In genomic region chr7:43489631-43490125, GRCm38 (mm10) we compare ENCODE assay signal across 8 mouse cellular contexts. TPM values are rescaled to one million over a fixed set of nuclear protein-coding genes. Genes with fewer than 3 reads are reported as not detected.
DNase-seq lines count a peak whose midpoint lies in the region; ATAC-seq and TF ChIP-seq lines count a peak whose summit lies in the region.

Gene Iglon5 (minus strand): TSS chr7:43490075.

- no peak within 1 kb of the TSS for H3K27ac ChIP-seq in heart, embryonic 12.5 days (ENCODE audit: poor library complexity, severe bottlenecking)
- H3K27ac ChIP-seq in brown adipose tissue, adult 24 weeks (replicated peaks; ENCODE audit: low read depth, low read length), result no peak within 1 kb of the TSS
- H3K27ac ChIP-seq in hindbrain, embryonic 10.5 days, result peak within 1 kb of the TSS; percentile 93
- H3K27ac ChIP-seq in liver, embryonic 11.5 days (ENCODE audit: low read depth, low read length), result no peak within 1 kb of the TSS

- no peak for TF ChIP-seq POLR2A in lung, adult 2 months (IDR thresholded peaks at IDR 0.05; ENCODE audit: borderline replicate concordance, extremely low read depth, low read depth, low read length)

- peaks cover 10% of the 10 kb centered on the region; the same call in 1 of the 2 replicates for H3K4me1 ChIP-seq in heart, embryonic 12.5 days (replicated peaks)
- H3K4me1 ChIP-seq in brown adipose tissue, adult 24 weeks (ENCODE audit: control insufficient read depth, insufficient read depth, insufficient read length, low read length), result no peaks in the 10 kb centered on the region; the same call in 1 of the 2 replicates
- H3K4me1 ChIP-seq in hindbrain, embryonic 10.5 days (replicated peaks), result peaks cover 24% of the 10 kb centered on the region
- no peaks in the 10 kb centered on the region for H3K4me1 ChIP-seq in liver, embryonic 11.5 days (replicated peaks; ENCODE audit: control insufficient read depth, insufficient read depth, low read length)
- no peaks in the 10 kb centered on the region for H3K4me1 ChIP-seq in lung, adult 2 months (ENCODE audit: control insufficient read depth, insufficient read depth, low read length)

- peak within 1 kb of the TSS; percentile 44; the same call in 1 of the 2 replicates for H3K9ac ChIP-seq in heart, embryonic 12.5 days
- H3K9ac ChIP-seq in liver, embryonic 11.5 days (ENCODE audit: low read depth, low read length), result no peak within 1 kb of the TSS

- no peaks in the 10 kb centered on the region; the same call in 1 of the 2 replicates for H3K9me3 ChIP-seq in heart, embryonic 12.5 days (replicated peaks)
- no peaks in the 10 kb centered on the region for H3K9me3 ChIP-seq in hindbrain, embryonic 10.5 days
- no peaks in the 10 kb centered on the region for H3K9me3 ChIP-seq in liver, embryonic 11.5 days (ENCODE audit: control insufficient read depth, low read length)

- TF ChIP-seq CTCF in lung, adult 2 months (IDR thresholded peaks at IDR 0.05; ENCODE audit: insufficient read depth, low read length), result no peak

- H3K4me3 ChIP-seq in heart, embryonic 12.5 days, result peak within 1 kb of the TSS; percentile 56
- H3K4me3 ChIP-seq in brown adipose tissue, adult 24 weeks (ENCODE audit: insufficient read depth, low read depth, low read length), result peak within 1 kb of the TSS; percentile 32; the same call in 1 of the 2 replicates
- H3K4me3 ChIP-seq in hindbrain, embryonic 10.5 days, result peak within 1 kb of the TSS; percentile 76
- peak within 1 kb of the TSS; percentile 42 for H3K4me3 ChIP-seq in liver, embryonic 11.5 days (ENCODE audit: low read depth, low read length)
- H3K4me3 ChIP-seq in lung, adult 2 months (replicated peaks; ENCODE audit: extremely low read depth, low read depth, low read length), result no peak within 1 kb of the TSS

- 3% methylated on average over 19 of the region's 41 CpGs for WGBS in heart, embryonic 12.5 days
- WGBS in hindbrain, embryonic 10.5 days, result 1% methylated on average over 22 of the region's 41 CpGs
- WGBS in liver, embryonic 11.5 days, result 2% methylated on average over 23 of the region's 41 CpGs
- WGBS in lung, adult 2 months, result 3% methylated on average over 19 of the region's 41 CpGs

- peak within 1 kb of the TSS; percentile 82 for H3K4me2 ChIP-seq in heart, embryonic 12.5 days
- peak within 1 kb of the TSS; percentile 59 for H3K4me2 ChIP-seq in liver, embryonic 11.5 days

- 0 out of 2 replicates have a peak, but pooled peaks have one; percentile 50 for ATAC-seq in heart, embryonic 12.5 days (ENCODE audit: insufficient number of reproducible peaks, low FRiP score)
- 0 out of 2 replicates have a peak, but pooled peaks have one; percentile 4 for ATAC-seq in liver, embryonic 11.5 days (replicated peaks; ENCODE audit: low FRiP score)
- no peak for ATAC-seq in erythroid progenitor cell, adult 5-6 weeks (replicated peaks; ENCODE audit: low FRiP score, poor library complexity, severe bottlenecking)

- H3K27me3 ChIP-seq in heart, embryonic 12.5 days (replicated peaks), result peaks cover 70% of the 10 kb centered on the region
- H3K27me3 ChIP-seq in hindbrain, embryonic 10.5 days (ENCODE audit: insufficient read depth, poor library complexity, severe bottlenecking), result peaks cover 13% of the 10 kb centered on the region; the same call in 1 of the 2 replicates
- H3K27me3 ChIP-seq in liver, embryonic 11.5 days (replicated peaks; ENCODE audit: control insufficient read depth, insufficient read depth, low read length), result peaks cover 30% of the 10 kb centered on the region

- no peak for DNase-seq in heart, adult 9 months (ENCODE audit: low spot score in 2 of 2)
- DNase-seq in hindbrain, embryonic 10.5 days (ENCODE audit: low spot score), result peak; percentile 43
- DNase-seq in liver, embryonic 11.5 days (ENCODE audit: low spot score), result no peak
- DNase-seq in adrenal gland, adult 2 months, result no peak
- DNase-seq in lung, adult 2 months, result no peak

- no peaks in the 10 kb centered on the region for H3K36me3 ChIP-seq in heart, embryonic 12.5 days
- H3K36me3 ChIP-seq in hindbrain, embryonic 10.5 days, result no peaks in the 10 kb centered on the region
- H3K36me3 ChIP-seq in liver, embryonic 11.5 days (ENCODE audit: control insufficient read depth, insufficient read depth, low read length), result no peaks in the 10 kb centered on the region

RNA-seq across cellular contexts. Expression of gene Iglon5, which starts in this region (rescaled TPM):
- polyA plus RNA-seq in heart, embryonic 12.5 days (2016; fragmentation: Nextera tagmentation; extraction: Ambion mirVana), result 0.10 and 0.14 TPM in 2 replicates
- 0.48 and 0.58 TPM in 2 replicates for polyA plus RNA-seq in brown adipose tissue, adult 24 weeks (2012; ENCODE audit: insufficient read depth, insufficient read length, missing spikeins)
- polyA plus RNA-seq in hindbrain, embryonic 10.5 days (2016; fragmentation: Nextera tagmentation; extraction: Ambion mirVana), result 0.80 and 2.2 TPM in 2 replicates
- 0.16 and 0.25 TPM in 2 replicates for polyA plus RNA-seq in liver, embryonic 11.5 days (2014; fragmentation: Nextera tagmentation; extraction: Ambion mirVana)
- not detected in 2 replicates for total RNA-seq in erythroid progenitor cell, adult 5-6 weeks (2015; ENCODE audit: low replicate concordance)
- total RNA-seq in erythroid progenitor cell, adult 5-6 weeks (2017; ENCODE audit: low replicate concordance), result not detected in 2 replicates
- 1 to 10 TPM; 2.2 to 3.3 TPM for total RNA-seq in adrenal gland, adult 2 months (2021)
- 3.3 and 4.4 TPM in 2 replicates for polyA plus RNA-seq in adrenal gland, adult 2 months (2012; rRNA removed)
- 0.85 and 1.0 TPM in 2 replicates for polyA plus RNA-seq in lung, adult 2 months (2012; rRNA removed)

Comparison
In these comparisons a context has a peak if more than half of its experiments do, and no peak if none do; other contexts are left out.
1. Peak in ATAC-seq, H3K4me3 ChIP-seq, H3K9ac ChIP-seq and H3K4me2 ChIP-seq in heart, embryonic 12.5 days; RNA of the gene not detected or under 1 TPM.
2. Peak in ATAC-seq, H3K4me3 ChIP-seq and H3K4me2 ChIP-seq in liver, embryonic 11.5 days; RNA of the gene not detected or under 1 TPM.